12 mouse cellular contexts compared by ENCODE assay signal in the genomic region with DNA sequence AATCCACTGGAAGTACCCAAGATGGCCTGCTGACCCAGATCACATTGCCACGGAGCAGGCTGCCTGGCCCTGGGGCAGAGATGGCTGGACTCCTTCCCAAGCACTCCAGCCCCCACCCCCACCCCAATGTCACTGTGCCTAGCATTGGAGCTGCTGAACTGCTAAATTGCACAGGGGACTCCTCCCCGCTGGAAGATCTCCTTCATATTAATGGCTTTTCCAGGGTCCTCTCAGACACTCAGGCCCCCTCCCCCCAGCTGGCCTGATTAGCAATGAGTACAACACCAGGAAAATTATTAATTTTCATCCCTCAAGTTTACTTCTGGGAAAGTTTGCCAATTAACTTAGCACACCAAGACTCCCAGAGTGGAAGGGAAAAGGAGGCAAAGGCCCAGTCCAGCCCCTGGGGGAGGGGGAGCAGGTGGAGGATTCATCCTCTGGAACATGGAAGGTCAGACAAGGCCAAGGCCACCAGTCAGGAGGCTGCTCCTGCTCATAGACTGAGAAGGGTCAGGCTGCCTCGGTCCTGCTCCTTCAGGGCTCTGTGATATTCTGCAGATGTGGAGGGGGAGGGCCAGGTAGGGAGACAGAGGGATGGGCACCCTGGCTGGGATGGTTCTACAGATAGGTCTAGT. TPM values are rescaled to one million over a fixed set of nuclear protein-coding genes. Genes with fewer than 3 reads are reported as not detected.
A peak's percentile ranks its signal among the peaks of the same experiment; 100 is the strongest.
DNase-seq lines count a peak whose midpoint lies in the region; ATAC-seq and TF ChIP-seq lines count a peak whose summit lies in the region.
"Had no signal": no experiment of that assay in that cellular context is flagged by ENCODE, and none has a peak within 500 bp of the region (broad histone marks: within the 10 kb centered on the region; RNA-seq: fewer than 3 reads in every experiment).

No protein-coding gene starts in this region.

- no peaks in the 10 kb centered on the region for H3K27me3 ChIP-seq in lung, embryonic 14.5 days (ENCODE audit: insufficient read depth, low read length)
- H3K27me3 ChIP-seq in kidney, adult 2 months (replicated peaks; ENCODE audit: control insufficient read depth, insufficient read depth, low read length): no peaks in the 10 kb centered on the region
- no peaks in the 10 kb centered on the region for H3K27me3 ChIP-seq in midbrain, embryonic 14.5 days (ENCODE audit: control insufficient read depth, insufficient read depth, low read length)
- H3K27me3 ChIP-seq: limb, embryonic 15.5 days had no signal

- peak; percentile 53 to 54 for DNase-seq in cerebellum, postnatal 10 days
- DNase-seq in cerebellum, postnatal 36 days: no peak
- no peak for DNase-seq in lung, embryonic 14.5 days
- DNase-seq in lung, postnatal 36 days: no peak
- peak; percentile 90 for DNase-seq in kidney, adult 2 months
- DNase-seq in midbrain, embryonic 14.5 days: no peak
- no peak for DNase-seq in layer of hippocampus, postnatal 14 days (ENCODE audit: low spot score in 2 of 2)
- no peak for DNase-seq in adipocyte (ENCODE audit: low spot score)
- DNase-seq: cerebellum, adult 11-12 months had no signal

- H3K4me3 ChIP-seq in lung, embryonic 14.5 days (ENCODE audit: low read depth, low read length): no peak overlapping the region
- H3K4me3 ChIP-seq in kidney, adult 2 months (ENCODE audit: insufficient read depth, low read depth, low read length): no peak overlapping the region
- no peak overlapping the region for H3K4me3 ChIP-seq in midbrain, embryonic 14.5 days (replicated peaks; ENCODE audit: low read depth, low read length)
- H3K4me3 ChIP-seq: erythroblast, embryonic 14.5 days; limb, embryonic 15.5 days had no signal

- H3K9me3 ChIP-seq in lung, embryonic 14.5 days (ENCODE audit: low read depth, low read length): no peaks in the 10 kb centered on the region
- no peaks in the 10 kb centered on the region for H3K9me3 ChIP-seq in midbrain, embryonic 14.5 days (ENCODE audit: control insufficient read depth, low read length)
- H3K9me3 ChIP-seq: limb, embryonic 15.5 days had no signal

- H3K9ac ChIP-seq in lung, embryonic 14.5 days: peak overlapping the region; percentile 3; the same call in 1 of the 2 replicates
- H3K9ac ChIP-seq in midbrain, embryonic 14.5 days (replicated peaks; ENCODE audit: low read length): no peak overlapping the region
- H3K9ac ChIP-seq: limb, embryonic 15.5 days had no signal

- peaks cover 22% of the 10 kb centered on the region; the same call in 1 of the 2 replicates for H3K36me3 ChIP-seq in lung, embryonic 14.5 days (ENCODE audit: insufficient read depth)
- no peaks in the 10 kb centered on the region for H3K36me3 ChIP-seq in kidney, adult 2 months (ENCODE audit: control insufficient read depth, insufficient read depth, low read length)
- peaks cover 4% of the 10 kb centered on the region; the same call in 1 of the 2 replicates for H3K36me3 ChIP-seq in midbrain, embryonic 14.5 days (ENCODE audit: control insufficient read depth, insufficient read depth, low read length)
- H3K36me3 ChIP-seq: limb, embryonic 15.5 days had no signal

- peak overlapping the region; percentile 60; the same call in 1 of the 2 replicates for H3K27ac ChIP-seq in lung, embryonic 14.5 days (ENCODE audit: low read depth)
- no peak overlapping the region for H3K27ac ChIP-seq in kidney, adult 2 months (ENCODE audit: insufficient read depth, low read depth, low read length)
- H3K27ac ChIP-seq in midbrain, embryonic 14.5 days (replicated peaks; ENCODE audit: low read depth, low read length): peak overlapping the region; percentile 46

- no peak overlapping the region for H3K4me2 ChIP-seq in lung, embryonic 14.5 days
- 0 out of 2 replicates have a peak overlapping the region, but pooled peaks have one; percentile 2 for H3K4me2 ChIP-seq in midbrain, embryonic 14.5 days (ENCODE audit: low read length)
- H3K4me2 ChIP-seq: limb, embryonic 15.5 days had no signal

- ATAC-seq in lung, embryonic 14.5 days (ENCODE audit: insufficient read depth): no peak
- ATAC-seq in midbrain, embryonic 14.5 days (ENCODE audit: low FRiP score, low TSS enrichment): no peak
- ATAC-seq: intestine, postnatal 0 days had no signal

- H3K4me1 ChIP-seq in lung, embryonic 14.5 days (ENCODE audit: insufficient read depth): peaks cover 24% of the 10 kb centered on the region
- H3K4me1 ChIP-seq in kidney, adult 2 months (ENCODE audit: control insufficient read depth, insufficient read depth, low read length): peaks cover 36% of the 10 kb centered on the region
- H3K4me1 ChIP-seq in midbrain, embryonic 14.5 days (ENCODE audit: control insufficient read depth, insufficient read depth, low read length): peaks cover 42% of the 10 kb centered on the region

- WGBS in lung, embryonic 14.5 days: 16% methylated on average over 3 of the region's 3 CpGs
- 25% methylated on average over 3 of the region's 3 CpGs for WGBS in kidney, adult 2 months
- WGBS in midbrain, embryonic 14.5 days: 11% methylated on average over 3 of the region's 3 CpGs

- no peak for TF ChIP-seq CTCF in lung, embryonic 14.5 days (IDR thresholded peaks at IDR 0.05; ENCODE audit: low read depth)
- TF ChIP-seq CTCF in kidney, adult 2 months (conservative IDR thresholded peaks at IDR 0.05; ENCODE audit: insufficient read depth, insufficient read length, low read depth, low read length): no peak

- TF ChIP-seq POLR2A in kidney, adult 2 months (IDR thresholded peaks at IDR 0.05; ENCODE audit: low read depth, low read length): no peak

RNA-seq across cellular contexts. Expression of a gene that starts 31.4 kb away (rescaled TPM):
- 77.2 and 83.9 TPM in 2 replicates for polyA plus RNA-seq in lung, embryonic 14.5 days (2014; fragmentation: Nextera tagmentation; extraction: Ambion mirVana)
- polyA plus RNA-seq in kidney, adult 2 months (2012; rRNA removed): 151 and 178 TPM in 2 replicates
- polyA plus RNA-seq in midbrain, embryonic 14.5 days (2014; fragmentation: Nextera tagmentation; extraction: Ambion mirVana): 88.3 and 119 TPM in 2 replicates
- 10 to 100 TPM; 94.1 to 94.8 TPM for total RNA-seq in layer of hippocampus, postnatal 14 days (2021)

RNA-seq across cellular contexts. Expression of a gene that starts 50.2 kb away (rescaled TPM):
- 14.3 and 15.6 TPM in 2 replicates for polyA plus RNA-seq in lung, embryonic 14.5 days (2014; fragmentation: Nextera tagmentation; extraction: Ambion mirVana)
- 8.0 and 9.2 TPM in 2 replicates for polyA plus RNA-seq in kidney, adult 2 months (2012; rRNA removed)
- 20.0 and 25.9 TPM in 2 replicates for polyA plus RNA-seq in midbrain, embryonic 14.5 days (2014; fragmentation: Nextera tagmentation; extraction: Ambion mirVana)
- 10 to 100 TPM; 20.3 to 20.7 TPM for total RNA-seq in layer of hippocampus, postnatal 14 days (2021)

Comparison
In these comparisons a context has a peak if more than half of its experiments do, and no peak if none do; other contexts are left out.
1. DNase-seq: peak in cerebellum, postnatal 10 days (2 of 2) and kidney, adult 2 months (single experiment); none in cerebellum, postnatal 36 days (0 of 2), lung, embryonic 14.5 days (single experiment), lung, postnatal 36 days (single experiment), midbrain, embryonic 14.5 days (single experiment), layer of hippocampus, postnatal 14 days (0 of 2) and adipocyte (single experiment).